In genomic region chr14:74638071-74638470, GRCm38 (mm10) we compare ENCODE assay signal across 16 mouse cellular contexts. TPM values are rescaled to one million over a fixed set of nuclear protein-coding genes. Genes with fewer than 3 reads are reported as not detected.
A peak's percentile ranks its signal among the peaks of the same experiment; 100 is the strongest.
DNase-seq lines count a peak whose midpoint lies in the region; ATAC-seq and TF ChIP-seq lines count a peak whose summit lies in the region.
"Had no signal": no experiment of that assay in that cellular context is flagged by ENCODE, and none has a peak within 500 bp of the region (broad histone marks: within the 10 kb centered on the region; RNA-seq: fewer than 3 reads in every experiment).

No protein-coding gene starts in this region.

- H3K9ac ChIP-seq in heart, postnatal 0 days (replicated peaks; ENCODE audit: low read depth, low read length), result no peak overlapping the region
- H3K9ac ChIP-seq in lung, embryonic 14.5 days, result no peak overlapping the region
- H3K9ac ChIP-seq: kidney, embryonic 15.5 days; neural tube, embryonic 15.5 days had no signal

- no peak overlapping the region for H3K4me3 ChIP-seq in heart, postnatal 0 days (ENCODE audit: low read depth, low read length)
- no peak overlapping the region for H3K4me3 ChIP-seq in lung, embryonic 14.5 days (ENCODE audit: low read depth, low read length)
- H3K4me3 ChIP-seq: erythroblast, embryonic 14.5 days; hindbrain, embryonic 10.5 days; kidney, embryonic 15.5 days; neural tube, embryonic 15.5 days had no signal

- TF ChIP-seq EP300 in heart, postnatal 0 days (IDR thresholded peaks at IDR 0.05; ENCODE audit: low read depth), result no peak

- H3K4me2 ChIP-seq in heart, postnatal 0 days (ENCODE audit: low read depth, low read length), result no peak overlapping the region
- no peak overlapping the region for H3K4me2 ChIP-seq in lung, embryonic 14.5 days
- H3K4me2 ChIP-seq: kidney, embryonic 15.5 days; neural tube, embryonic 15.5 days had no signal

- no peaks in the 10 kb centered on the region for H3K9me3 ChIP-seq in heart, postnatal 0 days (replicated peaks; ENCODE audit: control insufficient read depth, low read length)
- H3K9me3 ChIP-seq in lung, embryonic 14.5 days (ENCODE audit: low read depth, low read length), result no peaks in the 10 kb centered on the region
- H3K9me3 ChIP-seq: hindbrain, embryonic 10.5 days; kidney, embryonic 15.5 days; neural tube, embryonic 15.5 days had no signal

- H3K27me3 ChIP-seq in heart, postnatal 0 days (ENCODE audit: control insufficient read depth, insufficient read depth, low read length), result no peaks in the 10 kb centered on the region
- H3K27me3 ChIP-seq in lung, embryonic 14.5 days (ENCODE audit: insufficient read depth, low read length), result 0 out of 2 replicates have a peak, but pooled peaks cover 7% of the 10 kb centered on the region
- H3K27me3 ChIP-seq: neural tube, embryonic 15.5 days had no signal

- 70% methylated on average over 4 of the region's 4 CpGs for WGBS in heart, postnatal 0 days
- WGBS in lung, embryonic 14.5 days, result 80% methylated on average over 4 of the region's 4 CpGs

- no peaks in the 10 kb centered on the region for H3K36me3 ChIP-seq in heart, postnatal 0 days (replicated peaks; ENCODE audit: control insufficient read depth, insufficient read depth, low read length)
- no peaks in the 10 kb centered on the region for H3K36me3 ChIP-seq in lung, embryonic 14.5 days (ENCODE audit: insufficient read depth)
- H3K36me3 ChIP-seq: hindbrain, embryonic 10.5 days; kidney, embryonic 15.5 days; neural tube, embryonic 15.5 days had no signal

- TF ChIP-seq CTCF in heart, postnatal 0 days (IDR thresholded peaks at IDR 0.05; ENCODE audit: low read depth), result peak; percentile 23
- peak; percentile 37; the same call in 1 of the 2 replicates for TF ChIP-seq CTCF in lung, embryonic 14.5 days (IDR thresholded peaks at IDR 0.05; ENCODE audit: low read depth)

- H3K27ac ChIP-seq in heart, postnatal 0 days (ENCODE audit: low read depth), result no peak overlapping the region
- no peak overlapping the region for H3K27ac ChIP-seq in lung, embryonic 14.5 days (ENCODE audit: low read depth)
- H3K27ac ChIP-seq: hindbrain, embryonic 10.5 days; kidney, embryonic 15.5 days; macrophage; neural tube, embryonic 15.5 days had no signal

- peak; percentile 7 for DNase-seq in adrenal gland, postnatal 25 days
- no peak for DNase-seq in adrenal gland, postnatal 4 days (ENCODE audit: low spot score in 2 of 2)
- DNase-seq in heart, postnatal 0 days (ENCODE audit: low spot score), result no peak
- DNase-seq in heart, postnatal 4 days, result no peak
- peak; percentile 28 for DNase-seq in lung, embryonic 14.5 days
- no peak for DNase-seq in lung, postnatal 14 days
- peak; percentile 19 for DNase-seq in retina, postnatal 1 day
- DNase-seq in left cerebral cortex, adult 11 months (ENCODE audit: low spot score), result no peak
- DNase-seq: B cell, adult 2 months; layer of hippocampus, adult 9-11 months; thymus, adult 18-20 months had no signal

- ATAC-seq in heart, postnatal 0 days (ENCODE audit: insufficient read depth, low read depth), result no peak
- ATAC-seq in lung, embryonic 14.5 days (ENCODE audit: insufficient read depth), result no peak

- H3K4me1 ChIP-seq in heart, postnatal 0 days (ENCODE audit: control insufficient read depth, insufficient read depth), result peaks cover 8% of the 10 kb centered on the region
- H3K4me1 ChIP-seq in lung, embryonic 14.5 days (ENCODE audit: insufficient read depth), result no peaks in the 10 kb centered on the region; the same call in 1 of the 2 replicates

RNA-seq across cellular contexts. Expression of gene Htr2a, which starts 2.6 kb away (rescaled TPM):
- total RNA-seq in adrenal gland, postnatal 25 days (2021), result not detected in 2 replicates
- total RNA-seq in adrenal gland, postnatal 4 days (2021), result under 1 TPM; 0.51 to 0.56 TPM
- 1.1 and 2.0 TPM in 2 replicates for total RNA-seq in heart, postnatal 0 days (2014; rRNA removed; ENCODE audit: low replicate concordance)
- 0.37 and 0.44 TPM in 2 replicates for polyA plus RNA-seq in heart, postnatal 0 days (2015; fragmentation: Nextera tagmentation; extraction: Ambion mirVana)
- total RNA-seq in heart, postnatal 4 days (2021), result 1 to 10 TPM; 1.0 to 1.4 TPM
- 0.74 and 0.92 TPM in 2 replicates for polyA plus RNA-seq in lung, embryonic 14.5 days (2014; fragmentation: Nextera tagmentation; extraction: Ambion mirVana)
- polyA plus RNA-seq: erythroblast, embryonic 14.5 days had no signal

Comparison
In these comparisons a context has a peak if more than half of its experiments do, and no peak if none do; other contexts are left out.
1. DNase-seq: peak in adrenal gland, postnatal 25 days (single experiment), lung, embryonic 14.5 days (single experiment) and retina, postnatal 1 day (single experiment); none in adrenal gland, postnatal 4 days (0 of 2), heart, postnatal 0 days (single experiment), heart, postnatal 4 days (single experiment), lung, postnatal 14 days (single experiment) and left cerebral cortex, adult 11 months (single experiment).